Mouse (Mus musculus) C2C12 (cell line): Measurements from ENCODE around the gene Fanci. TPM values are rescaled to one million over a fixed set of nuclear protein-coding genes. Genes with fewer than 3 reads are reported as not detected.

Source experiments
- H3K27me3 ChIP-seq: one replicate; pipeline ENCODE4 v1.6.1; 2011; ENCODE audit not compliant: control insufficient read depth, insufficient read depth, insufficient read length
- H3K36me3 ChIP-seq: one replicate; pipeline ENCODE4 v1.6.1; 2011; ENCODE audit not compliant: control insufficient read depth, insufficient read depth
- H3K4me3 ChIP-seq: one replicate; pipeline ENCODE4 v1.5.1; 2011; ENCODE audit warnings: mild to moderate bottlenecking, control low read depth; ENCODE audit not compliant: poor library complexity, insufficient read depth, severe bottlenecking
- H3K79me2 ChIP-seq: one replicate; pipeline ENCODE4 v1.6.1; 2011; ENCODE audit not compliant: control insufficient read depth, insufficient read depth
- H3K79me3 ChIP-seq: one replicate; pipeline ENCODE4 v1.6.1; 2011; ENCODE audit warnings: low read depth, control low read depth
- H3ac ChIP-seq: one replicate; pipeline ENCODE3; 2011; ENCODE audit warnings: low read depth; ENCODE audit not compliant: control insufficient read depth, insufficient read length
- CEBPB ChIP-seq: IDR thresholded peaks from one replicate; pipeline ENCODE4 v1.6.1; 2011; ENCODE audit warnings: low read depth, mild to moderate bottlenecking, control low read depth, moderate library complexity
- CTCF ChIP-seq: IDR thresholded peaks from one replicate; pipeline ENCODE4 v1.5.1; 2011; ENCODE audit not compliant: control insufficient read depth, insufficient read depth, insufficient read length
- FOSL1 ChIP-seq: IDR thresholded peaks from one replicate; pipeline ENCODE4 v1.8.0; 2011; ENCODE audit warnings: mild to moderate bottlenecking, low read length; ENCODE audit not compliant: poor library complexity, insufficient read depth, severe bottlenecking
- MAX ChIP-seq: IDR thresholded peaks from one replicate; pipeline ENCODE4 v1.6.1; 2011; ENCODE audit warnings: mild to moderate bottlenecking, control low read depth
- MYOD1 ChIP-seq: IDR thresholded peaks from one replicate; pipeline ENCODE4 v1.6.1; 2011; ENCODE audit warnings: low read depth; ENCODE audit not compliant: control insufficient read depth, insufficient read length
- MYOG ChIP-seq: IDR thresholded peaks from one replicate; pipeline ENCODE4 v1.6.1; 2011; ENCODE audit not compliant: control insufficient read depth, insufficient read length; ENCODE audit errors: extremely low read depth
- USF1 ChIP-seq: IDR thresholded peaks from one replicate; pipeline ENCODE4 v1.6.1; 2011; ENCODE audit warnings: low read depth, mild to moderate bottlenecking, control low read depth, moderate library complexity
- polyA plus RNA-seq: library from polyadenylated mRNA; unstranded; fragments of >200 nt; fragmentation: generic; extraction: Trizol; gene quantifications from one replicate; pipeline ENCODE4 v1.2.1, GENCODE M21; 2012; ENCODE audit warnings: missing spikeins

The Fanci gene
- polyA plus RNA-seq, 1 experiment, result 4.3 TPM

DNA sequence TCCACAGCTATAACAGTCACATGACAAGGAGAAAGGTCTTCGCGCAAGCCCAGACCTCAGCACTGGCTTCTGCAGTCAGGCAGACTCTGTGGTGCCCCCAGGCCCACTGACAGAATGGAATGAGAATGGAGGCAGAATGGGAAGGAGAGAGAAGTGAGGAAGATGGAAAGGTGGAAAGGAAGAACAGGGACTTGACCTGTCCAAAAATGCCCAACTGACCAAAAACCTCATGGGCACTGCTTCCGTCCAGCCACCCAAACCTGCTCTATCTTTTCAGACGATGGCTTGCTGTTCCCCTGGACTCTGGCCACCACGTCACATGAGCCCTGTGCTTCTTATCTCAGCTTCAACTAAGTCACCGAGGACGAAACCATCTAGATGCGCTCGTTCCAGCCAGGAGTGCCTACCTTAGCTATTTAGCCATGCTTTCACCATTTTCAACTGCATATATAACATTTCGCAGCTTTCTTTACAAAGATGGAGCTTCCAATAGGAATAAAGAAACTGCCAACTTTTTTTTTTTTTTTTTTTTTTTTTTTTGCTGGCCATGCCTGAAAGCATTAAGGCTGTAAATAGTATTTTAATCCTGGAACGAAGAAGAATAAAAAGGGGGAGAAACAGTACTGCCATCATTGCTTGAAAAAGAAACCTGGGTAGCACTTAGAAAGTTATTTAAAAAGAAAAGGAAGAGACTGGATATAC, 71.8 kb downstream of the Fanci start:
- Histone ChIP-seq H3K79me3 (peaks cover 18% of the 10 kb centered on the region), H3K27me3 (no peaks in the 10 kb centered on the region), H3ac (no peak overlapping the region), H3K79me2 (peaks cover 28% of the 10 kb centered on the region), H3K36me3 (peaks cover 42% of the 10 kb centered on the region), H3K4me3 (no peak overlapping the region)
- TF ChIP-seq USF1, result no peak
- TF ChIP-seq MAX, result no peak
- no peak for TF ChIP-seq CTCF
- TF ChIP-seq MYOD1, result no peak
- TF ChIP-seq CEBPB, result no peak
- no peak for TF ChIP-seq MYOG
- TF ChIP-seq FOSL1, result no peak

DNA sequence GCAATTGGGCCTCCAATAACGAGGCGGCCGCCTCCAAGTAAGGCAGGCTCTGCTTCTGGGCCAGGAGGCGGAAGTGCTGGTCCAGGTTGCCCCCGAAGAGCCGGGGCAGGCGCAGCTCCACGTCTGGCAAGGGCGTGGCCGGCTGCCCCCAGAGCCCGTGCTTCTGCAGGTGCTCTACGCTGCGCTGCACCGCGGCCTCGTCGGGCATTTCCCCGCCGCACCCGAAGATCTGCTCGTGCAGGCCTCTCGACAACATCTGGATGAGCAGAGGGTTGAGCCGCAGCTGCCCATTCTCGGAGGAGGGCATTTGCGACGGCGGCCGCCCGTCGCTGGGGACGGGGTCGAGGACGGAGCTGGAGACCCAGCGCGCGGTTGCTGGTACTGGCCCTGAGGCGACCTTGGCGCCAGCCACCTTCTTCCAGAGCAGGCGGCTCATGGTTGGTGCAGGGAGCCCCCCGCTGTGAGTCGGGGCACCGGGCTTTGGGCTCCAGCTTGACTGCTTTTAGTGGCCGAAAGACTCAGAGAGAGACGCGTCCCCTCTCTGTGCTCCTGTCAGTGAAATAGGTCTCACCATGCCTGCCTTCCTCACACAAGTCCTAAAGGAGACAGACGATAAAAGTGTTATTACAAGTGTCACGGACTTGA, 73.2 kb downstream of the Fanci start:
- H3K36me3 ChIP-seq, result peaks cover 31% of the 10 kb centered on the region
- TF ChIP-seq MYOD1 (no peak), CTCF (no peak), MAX (no peak), MYOG (no peak), CEBPB (no peak), USF1 (no peak), FOSL1 (no peak)
- no peaks in the 10 kb centered on the region for H3K27me3 ChIP-seq
- peak overlapping the region; percentile 70 for H3ac ChIP-seq
- H3K4me3 ChIP-seq, result peak overlapping the region; percentile 62
- peaks cover 28% of the 10 kb centered on the region for H3K79me2 ChIP-seq
- H3K79me3 ChIP-seq, result peaks cover 18% of the 10 kb centered on the region

DNA sequence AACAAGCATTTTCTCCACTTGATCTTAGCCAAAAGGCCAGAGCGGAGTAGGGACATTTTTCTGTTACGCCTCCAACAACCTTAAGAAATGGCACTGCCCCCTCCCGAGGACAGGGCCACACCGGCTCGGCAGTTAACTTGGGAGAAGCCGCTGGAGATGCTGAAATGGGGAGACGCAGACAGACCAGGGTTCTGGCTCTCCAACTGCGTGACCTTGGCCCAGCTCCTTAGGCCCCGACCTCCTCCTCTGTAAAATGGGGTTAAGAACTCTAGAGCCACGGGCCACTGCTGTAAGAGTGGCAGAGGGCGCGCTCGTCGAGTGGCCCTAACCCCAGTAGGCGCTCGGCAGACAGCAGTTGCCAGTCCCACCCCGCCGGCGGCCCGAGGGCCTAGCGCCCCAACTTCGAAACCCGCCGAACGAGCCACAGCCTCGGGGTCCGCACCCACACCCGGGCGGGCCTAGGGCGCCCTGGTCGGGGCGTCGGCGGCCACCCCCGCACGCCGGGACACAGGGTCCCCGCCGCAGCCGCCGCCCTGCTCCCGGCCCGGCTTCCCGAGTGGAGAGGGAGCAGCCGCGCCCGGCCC, 73.8 kb downstream of the Fanci start:
- TF ChIP-seq CEBPB, result no peak
- no peak for TF ChIP-seq MYOD1
- TF ChIP-seq USF1, result no peak
- no peak for TF ChIP-seq FOSL1
- no peak for TF ChIP-seq CTCF
- no peak for TF ChIP-seq MAX
- TF ChIP-seq MYOG, result no peak
- Histone ChIP-seq H3K79me3 (peaks cover 18% of the 10 kb centered on the region), H3K79me2 (peaks cover 28% of the 10 kb centered on the region), H3K27me3 (no peaks in the 10 kb centered on the region), H3K4me3 (peak overlapping the region; percentile 62), H3ac (peak overlapping the region; percentile 70), H3K36me3 (peaks cover 24% of the 10 kb centered on the region)

DNA sequence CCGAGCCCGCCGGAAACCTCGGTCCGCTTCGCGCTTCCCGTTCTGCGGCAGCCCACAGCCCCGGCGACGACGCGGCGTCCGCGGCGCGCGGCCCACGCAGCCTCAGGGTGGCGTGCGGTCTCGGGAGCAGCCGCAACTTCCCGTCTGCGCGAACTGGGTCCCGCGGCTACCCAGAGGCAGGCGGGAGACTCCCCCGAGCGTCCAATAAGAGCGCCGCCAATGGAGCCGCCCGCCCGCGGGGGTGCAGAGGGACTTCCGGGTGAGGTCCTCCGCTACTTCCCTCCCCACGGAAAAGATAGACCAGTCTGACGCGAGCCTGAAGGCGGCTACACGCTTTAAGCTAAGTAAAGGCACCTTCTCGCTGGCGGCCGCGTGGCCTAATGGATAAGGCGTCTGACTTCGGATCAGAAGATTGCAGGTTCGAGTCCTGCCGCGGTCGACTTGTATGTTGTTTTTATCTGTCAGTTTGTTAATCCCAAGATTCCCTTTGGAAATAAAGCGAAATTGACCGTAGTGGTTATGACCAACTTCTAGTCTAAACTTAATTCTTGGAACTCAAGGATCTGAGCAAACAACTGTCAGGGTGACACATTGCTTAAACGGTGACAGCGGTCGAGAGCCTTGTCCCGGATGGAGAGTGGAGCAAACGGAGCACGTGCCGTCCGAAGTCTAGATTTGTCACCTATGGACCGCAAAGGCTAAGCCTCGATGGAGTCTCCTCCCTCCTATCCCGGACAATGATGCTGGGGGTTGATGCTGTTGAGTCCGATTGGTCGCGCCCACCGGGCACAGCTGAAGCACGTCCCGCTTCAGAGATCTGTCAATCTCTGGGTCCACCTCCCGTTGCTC, 74.5 kb downstream of the Fanci start, which contains the start of gene Polg:
Polg (minus strand) TSS at position 310 of the 849 bp plus-strand sequence.
- TF ChIP-seq USF1 (peak; percentile 80), CEBPB (no peak), MYOD1 (peak; percentile 22), MAX (peak; percentile 56), CTCF (peak; percentile 0)
- no peaks in the 10 kb centered on the region for H3K27me3 ChIP-seq
- peaks cover 18% of the 10 kb centered on the region for H3K79me3 ChIP-seq
- H3K79me2 ChIP-seq, result peaks cover 28% of the 10 kb centered on the region
- H3K4me3 ChIP-seq, result peak within 1 kb of the TSS; percentile 62
- H3ac ChIP-seq, result peak within 1 kb of the TSS; percentile 70
- peaks cover 17% of the 10 kb centered on the region for H3K36me3 ChIP-seq

DNA sequence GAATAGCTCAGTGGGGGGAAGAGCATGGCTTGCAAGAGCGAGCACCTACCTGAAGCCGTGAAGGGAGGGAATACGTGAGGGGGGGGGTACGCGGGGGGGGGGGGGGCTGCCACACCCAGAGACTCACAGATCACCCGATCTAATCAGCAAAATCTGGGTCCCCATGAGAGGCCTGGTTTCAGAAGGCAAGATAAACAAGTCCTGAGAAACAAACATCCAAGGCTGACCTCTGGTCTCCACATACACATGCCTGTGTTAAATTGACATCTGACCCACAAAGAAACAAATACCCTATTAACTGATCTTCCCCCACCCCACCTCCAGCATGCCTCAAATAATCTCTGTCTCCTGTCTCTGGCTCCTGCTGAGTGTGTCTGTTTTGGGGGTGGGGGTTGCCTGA, 76.2 kb downstream of the Fanci start:
- peaks cover 16% of the 10 kb centered on the region for H3K79me3 ChIP-seq
- H3K4me3 ChIP-seq, result no peak overlapping the region
- peaks cover 27% of the 10 kb centered on the region for H3K79me2 ChIP-seq
- no peak for TF ChIP-seq CEBPB
- TF ChIP-seq CTCF, result no peak
- TF ChIP-seq MAX, result no peak
- no peak for TF ChIP-seq USF1
- TF ChIP-seq MYOG, result no peak
- no peak for TF ChIP-seq MYOD1
- no peak for TF ChIP-seq FOSL1
- peaks cover 5% of the 10 kb centered on the region for H3K36me3 ChIP-seq
- no peak overlapping the region for H3ac ChIP-seq
- H3K27me3 ChIP-seq, result no peaks in the 10 kb centered on the region
